Mouse (Mus musculus) lung, embryonic 15.5 days (tissue): Measurements from ENCODE around the gene Zbed6. TPM values are rescaled to one million over a fixed set of nuclear protein-coding genes. Genes with fewer than 3 reads are reported as not detected.
"Not testable (repeated sequence)": the region's sequence is repeated elsewhere in the genome, so short reads cannot be mapped to it uniquely, and the experiment has no call there.

ENCODE experiments used
- ATAC-seq: fragments of 200-750 bp; cut with Nextera tagmentation; 2 replicates; pipeline ENCODE4 v1.8.0; 2017; ENCODE audit warnings: moderate number of reproducible peaks, borderline replicate concordance; ENCODE audit not compliant: low FRiP score, low TSS enrichment; ENCODE audit errors: extremely low read depth
- H3K27ac ChIP-seq: fragments of 300-500 bp; sonication (generic); 2 replicates; pipeline ENCODE4 v1.5.1; 2015; ENCODE audit warnings: moderate library complexity, mild to moderate bottlenecking, inconsistent platforms
- H3K27me3 ChIP-seq: fragments of 300-500 bp; sonication (generic); 2 replicates; pipeline ENCODE4 v1.6.1; 2015; ENCODE audit warnings: inconsistent platforms
- H3K36me3 ChIP-seq: fragments of 300-500 bp; sonication (generic); 2 replicates; pipeline ENCODE4 v1.6.1; 2015; ENCODE audit warnings: inconsistent platforms
- H3K4me1 ChIP-seq: fragments of 300-500 bp; sonication (generic); 2 replicates; pipeline ENCODE4 v1.6.1; 2015; ENCODE audit warnings: inconsistent platforms
- H3K4me2 ChIP-seq: fragments of 300-500 bp; sonication (generic); 2 replicates; pipeline ENCODE4 v1.6.1; 2015; ENCODE audit warnings: inconsistent platforms, mild to moderate bottlenecking, moderate library complexity
- H3K4me3 ChIP-seq: fragments of 300-500 bp; sonication (generic); 2 replicates; pipeline ENCODE4 v1.5.1; 2015; ENCODE audit warnings: mild to moderate bottlenecking, inconsistent platforms
- H3K9ac ChIP-seq: fragments of 300-500 bp; sonication (generic); 2 replicates; pipeline ENCODE4 v1.6.1; 2015; ENCODE audit warnings: inconsistent platforms
- H3K9me3 ChIP-seq: fragments of 300-500 bp; sonication (generic); 2 replicates; pipeline ENCODE4 v1.6.1; 2016; ENCODE audit warnings: inconsistent platforms
- WGBS: fragments of 180-500 bp; shearing (Covaris S2); methylation state at CpG from one replicate; pipeline ENCODE4 v1.1.7; 2015; 5-methylcytosine and 5-hydroxymethylcytosine counted together
- polyA plus RNA-seq: library from polyadenylated mRNA; unstranded; fragments of >200 nt; fragmentation: Nextera tagmentation; extraction: Ambion mirVana; gene quantifications from 2 replicates; pipeline ENCODE4 v1.2.1, GENCODE M21; 2015

Zbed6 gene
- not detected in 2 replicates for polyA plus RNA-seq

DNA sequence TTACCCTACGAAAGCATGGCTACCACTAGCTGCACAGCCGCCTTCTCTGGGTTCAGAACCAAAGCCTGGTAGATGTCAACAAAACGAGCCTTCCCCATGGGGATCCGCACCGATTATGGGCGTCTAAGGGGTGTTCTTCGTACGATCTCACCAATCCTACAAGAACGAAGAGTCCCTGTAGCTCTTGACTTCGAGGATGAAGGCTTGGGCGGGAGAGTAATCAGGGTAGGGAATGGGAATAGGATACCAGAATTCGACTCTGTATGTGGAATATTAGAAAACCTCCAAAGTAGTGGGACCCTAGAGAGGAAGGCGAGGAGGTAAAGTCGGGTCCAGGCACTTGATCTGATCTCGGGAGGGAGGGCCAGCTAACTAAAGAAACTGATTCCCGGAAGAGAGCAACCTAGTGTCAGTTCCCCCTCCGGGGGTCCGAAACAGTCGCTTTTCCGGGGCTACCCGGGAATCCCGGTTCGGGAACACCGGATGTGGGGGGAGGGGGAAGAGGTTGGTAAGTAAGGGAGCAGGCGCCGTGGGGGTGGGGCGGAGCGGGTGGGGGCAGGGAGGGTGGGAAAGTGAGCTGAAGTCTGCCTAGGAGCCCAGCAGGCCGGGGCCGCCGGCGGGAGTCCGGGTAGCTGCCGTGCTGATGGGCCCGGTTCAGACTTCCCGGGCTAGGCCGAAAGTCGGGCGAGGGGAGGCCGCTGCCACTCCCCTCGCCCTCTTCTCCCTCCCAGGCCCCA lies at the start of gene Zbed6:
Zbed6 (minus strand) TSS at position 420 of the 737 bp plus-strand sequence.
- Histone ChIP-seq H3K27me3 (no peaks in the 10 kb centered on the region), H3K27ac (peak within 1 kb of the TSS; percentile 92), H3K4me1 (peaks cover 39% of the 10 kb centered on the region), H3K9ac (peak within 1 kb of the TSS; percentile 87), H3K9me3 (no peaks in the 10 kb centered on the region), H3K36me3 (peaks cover 26% of the 10 kb centered on the region), H3K4me2 (peak within 1 kb of the TSS; percentile 75), H3K4me3 (peak within 1 kb of the TSS; percentile 82)
- under 1% methylated on average over 41 of the region's 41 CpGs for WGBS
- ATAC-seq = peak; percentile 78

DNA sequence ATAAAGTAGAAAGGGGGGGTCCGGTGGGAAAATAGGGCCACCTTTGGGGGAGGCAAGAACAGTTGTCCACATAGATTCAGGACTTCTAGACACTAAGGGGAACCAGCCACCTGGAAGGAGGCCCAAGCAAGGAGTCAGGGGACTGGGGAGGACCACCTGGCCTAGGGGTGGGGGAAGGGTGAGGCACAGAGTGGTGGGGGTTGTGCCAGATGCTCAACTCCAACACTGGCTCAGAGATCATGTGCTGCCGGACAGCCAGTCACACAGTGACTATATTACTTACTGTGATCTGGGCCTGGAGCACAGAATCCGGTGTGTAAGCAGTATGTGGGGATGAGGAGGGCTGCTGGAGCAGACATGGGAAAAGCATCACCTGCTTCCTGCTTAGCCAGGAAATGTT lies 48.6 kb upstream of the Zbed6 start:
- Histone ChIP-seq H3K4me1 (peaks cover 14% of the 10 kb centered on the region), H3K27me3 (no peaks in the 10 kb centered on the region), H3K36me3 (peaks cover 3% of the 10 kb centered on the region; the same call in 1 of the 2 replicates), H3K9me3 (no peaks in the 10 kb centered on the region), H3K27ac (no peak overlapping the region), H3K4me2 (no peak overlapping the region), H3K9ac (no peak overlapping the region), H3K4me3 (no peak overlapping the region)
- 65% methylated on average over 3 of the region's 3 CpGs for WGBS
- ATAC-seq = no peak

DNA sequence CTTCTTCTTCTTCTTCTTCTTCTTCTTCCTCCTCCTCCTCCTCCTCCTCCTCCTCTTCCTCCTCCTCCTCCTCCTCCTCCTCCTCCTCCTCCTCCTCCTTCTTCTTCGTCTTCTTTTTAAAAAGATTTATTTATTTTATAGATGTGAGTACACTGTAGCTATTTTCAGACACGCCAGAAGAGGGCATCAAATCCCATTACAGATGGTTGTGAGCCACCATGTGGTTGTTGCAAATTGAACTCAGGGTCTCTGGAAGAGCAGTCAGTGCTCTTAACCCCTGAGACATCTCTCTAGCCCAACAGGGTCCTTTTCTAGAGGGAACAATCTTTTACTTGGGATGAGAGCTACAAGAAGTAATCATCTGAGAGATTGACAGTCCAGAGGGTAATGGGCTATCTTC lies 41.1 kb upstream of the Zbed6 start:
- WGBS = 28% methylated on average over 1 of the region's 2 CpGs
- H3K4me2 ChIP-seq, H3K4me1 ChIP-seq, H3K27me3 ChIP-seq, H3K9me3 ChIP-seq, H3K4me3 ChIP-seq, H3K36me3 ChIP-seq, H3K27ac ChIP-seq, ATAC-seq, H3K9ac ChIP-seq: not testable (repeated sequence)

DNA sequence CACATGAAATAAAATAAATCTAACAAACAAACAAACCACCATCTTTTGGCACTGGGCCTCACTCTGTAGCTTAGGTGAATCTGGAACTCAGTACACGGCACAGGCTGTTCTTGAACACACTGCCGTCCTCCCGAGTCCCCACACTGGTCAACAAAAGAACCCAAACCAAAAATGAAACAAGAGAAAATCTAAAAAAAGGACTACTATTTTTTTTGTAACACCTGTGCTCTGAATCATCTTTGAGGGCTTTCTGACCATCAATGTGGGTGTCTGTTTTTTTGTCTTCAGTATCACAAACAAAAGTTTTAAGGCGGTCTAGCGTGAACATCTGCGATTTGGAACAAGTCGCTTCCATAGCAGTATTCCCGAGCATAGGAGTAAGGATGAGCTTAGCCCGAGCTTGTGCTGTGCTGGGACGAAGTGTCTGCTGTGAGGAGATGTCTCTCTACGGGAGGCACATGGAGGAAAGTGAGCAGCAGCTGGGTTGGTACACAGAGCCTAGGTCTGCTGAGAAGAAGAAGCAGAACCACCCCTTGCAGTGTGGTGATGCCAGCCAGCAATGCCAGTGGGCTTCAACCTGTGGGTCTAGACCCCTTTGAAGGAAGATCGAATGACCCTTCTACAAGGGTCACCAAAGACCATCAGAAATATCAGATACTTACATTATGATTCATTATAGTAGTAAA lies 37.4 kb upstream of the Zbed6 start:
- H3K27ac ChIP-seq = no peak overlapping the region

DNA sequence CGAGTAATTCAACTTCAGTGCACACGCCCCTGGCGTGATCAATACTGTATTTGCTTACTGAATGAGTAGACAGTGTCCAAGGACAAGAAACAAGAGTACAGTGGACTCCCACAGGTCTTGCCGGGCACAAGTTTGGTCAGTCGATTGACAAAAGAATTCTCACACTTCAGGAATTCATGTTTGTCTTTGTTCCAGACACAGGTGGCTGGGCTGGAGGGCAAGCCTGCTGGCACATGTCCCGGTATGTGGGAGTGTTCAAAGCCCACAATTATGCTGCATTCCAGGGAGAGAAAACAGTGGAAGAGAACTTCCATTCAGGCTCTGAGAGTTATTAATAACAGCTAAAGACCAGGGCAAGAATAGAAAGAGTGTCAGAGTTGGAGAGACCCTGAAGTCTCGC lies 35.2 kb upstream of the Zbed6 start:
- H3K9ac ChIP-seq = no peak overlapping the region
- H3K36me3 ChIP-seq = no peaks in the 10 kb centered on the region
- H3K27ac ChIP-seq = peak overlapping the region; percentile 96
- peak; percentile 62; the same call in 1 of the 2 replicates for ATAC-seq
- no peak overlapping the region for H3K4me3 ChIP-seq
- H3K4me2 ChIP-seq = peak overlapping the region; percentile 16
- no peaks in the 10 kb centered on the region for H3K9me3 ChIP-seq
- 16% methylated on average over 7 of the region's 7 CpGs for WGBS
- peaks cover 39% of the 10 kb centered on the region for H3K4me1 ChIP-seq
- H3K27me3 ChIP-seq = no peaks in the 10 kb centered on the region

More for the DNA sequence above, 37.4 kb upstream of the Zbed6 start:
- H3K27me3 ChIP-seq = no peaks in the 10 kb centered on the region
- no peaks in the 10 kb centered on the region for H3K9me3 ChIP-seq
- H3K9ac ChIP-seq = no peak overlapping the region
- WGBS = 89% methylated on average over 12 of the region's 12 CpGs
- ATAC-seq = no peak
- H3K4me3 ChIP-seq = no peak overlapping the region
- H3K4me2 ChIP-seq = no peak overlapping the region
- H3K4me1 ChIP-seq = peaks cover 37% of the 10 kb centered on the region
- no peaks in the 10 kb centered on the region for H3K36me3 ChIP-seq

DNA sequence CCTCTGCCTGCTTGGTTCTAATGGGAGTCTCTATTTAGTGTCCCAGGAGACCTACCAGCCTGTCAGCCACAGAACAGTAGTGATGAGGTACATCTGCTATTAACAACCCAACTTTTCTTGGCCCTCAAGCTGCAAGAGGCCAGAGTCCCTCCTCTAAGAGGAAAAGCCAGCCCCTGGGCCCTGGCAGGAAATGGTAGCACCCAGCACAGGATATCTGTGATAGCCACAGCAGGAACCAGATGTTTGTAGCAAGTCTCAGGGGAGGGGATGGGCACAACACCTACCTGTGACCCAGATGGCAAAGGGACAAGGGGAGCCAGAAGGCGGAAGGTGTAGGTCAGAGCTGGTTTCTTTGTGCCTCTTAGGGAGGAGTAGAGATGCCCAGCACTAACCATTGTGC lies 34.2 kb upstream of the Zbed6 start:
- no peaks in the 10 kb centered on the region for H3K36me3 ChIP-seq
- no peak for ATAC-seq
- no peak overlapping the region for H3K4me2 ChIP-seq
- no peaks in the 10 kb centered on the region for H3K9me3 ChIP-seq
- WGBS = 90% methylated on average over 1 of the region's 1 CpGs
- H3K9ac ChIP-seq = no peak overlapping the region
- peak overlapping the region; percentile 96 for H3K27ac ChIP-seq
- H3K4me1 ChIP-seq = peaks cover 39% of the 10 kb centered on the region
- H3K4me3 ChIP-seq = no peak overlapping the region
- no peaks in the 10 kb centered on the region for H3K27me3 ChIP-seq

DNA sequence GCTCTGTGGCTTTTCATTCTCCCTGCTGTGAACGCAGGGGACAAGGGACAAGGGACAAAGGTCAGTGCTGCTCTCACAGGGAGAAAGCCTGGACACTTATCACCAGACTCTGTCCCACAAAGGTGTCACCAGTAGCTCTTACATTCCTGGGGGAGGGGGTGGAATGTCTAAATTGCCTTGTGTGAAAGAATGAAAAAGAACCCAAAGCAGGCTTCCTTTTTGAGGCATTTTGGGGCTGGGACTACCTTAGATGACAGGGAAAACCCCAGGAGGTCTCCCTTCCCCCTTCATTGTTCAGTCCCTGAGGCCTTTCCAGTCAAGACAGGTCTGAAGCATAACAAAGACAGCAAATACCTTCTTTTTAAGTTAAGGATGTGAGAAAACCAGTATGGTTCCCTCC lies 33.6 kb upstream of the Zbed6 start:
- no peak for ATAC-seq

DNA sequence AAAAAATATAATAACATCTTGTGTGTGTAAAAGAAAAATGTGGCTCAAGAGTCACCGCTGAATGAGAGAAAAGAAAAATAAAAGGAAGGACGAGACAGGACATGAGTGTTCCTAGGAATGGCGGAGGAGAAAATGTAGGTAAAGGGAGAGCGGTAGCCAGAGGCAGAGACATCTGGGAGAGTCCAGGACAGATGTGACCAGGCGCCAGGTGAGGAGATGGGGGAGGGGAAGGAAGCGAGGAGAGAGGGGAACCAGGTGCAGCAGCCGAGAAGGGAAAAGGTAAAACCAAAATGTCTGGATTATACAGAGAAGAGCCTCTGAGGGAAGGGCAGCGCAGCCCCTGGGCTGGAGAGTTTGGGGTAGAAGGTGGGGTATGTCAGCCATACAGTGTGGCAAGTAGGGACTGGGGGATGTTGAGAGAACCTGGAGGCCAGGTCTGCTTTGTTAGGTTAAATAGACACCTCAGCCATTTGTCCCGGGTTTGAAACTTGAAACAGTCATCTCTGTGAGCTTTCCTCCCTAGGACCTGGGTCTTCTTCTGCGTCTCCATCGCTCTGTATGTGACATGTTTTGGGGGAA lies 32.9 kb upstream of the Zbed6 start:
- Histone ChIP-seq H3K4me1 (peaks cover 39% of the 10 kb centered on the region), H3K9ac (no peak overlapping the region), H3K27ac (peak overlapping the region; percentile 96)

More for the DNA sequence above, 33.6 kb upstream of the Zbed6 start:
- Histone ChIP-seq H3K4me3 (no peak overlapping the region), H3K4me2 (no peak overlapping the region), H3K27ac (peak overlapping the region; percentile 96), H3K27me3 (no peaks in the 10 kb centered on the region), H3K4me1 (peaks cover 39% of the 10 kb centered on the region), H3K9ac (no peak overlapping the region), H3K36me3 (no peaks in the 10 kb centered on the region), H3K9me3 (no peaks in the 10 kb centered on the region)
- WGBS = 13% methylated on average over 1 of the region's 1 CpGs

DNA sequence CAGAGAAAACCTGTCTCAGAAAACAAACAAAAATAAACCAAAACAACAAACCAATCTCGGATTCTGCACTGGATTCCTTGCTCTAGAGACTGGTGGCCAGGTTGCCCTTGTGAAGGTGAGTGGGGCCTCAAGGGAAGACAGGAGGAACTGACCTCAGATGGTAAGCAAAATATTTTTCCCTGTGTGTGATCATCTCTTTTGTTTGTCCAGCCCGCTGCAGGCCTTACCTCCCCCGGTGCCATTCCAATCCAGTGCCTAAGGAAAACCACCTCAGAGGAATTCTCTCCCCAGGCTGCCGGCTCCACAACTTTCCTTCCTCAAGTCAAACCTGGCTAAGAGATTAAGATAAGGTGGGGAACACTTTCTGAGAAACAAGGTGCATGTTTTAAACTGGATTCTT lies 31.5 kb upstream of the Zbed6 start:
- Histone ChIP-seq H3K4me3 (no peak overlapping the region), H3K4me2 (no peak overlapping the region), H3K27ac (no peak overlapping the region; the same call in 1 of the 2 replicates), H3K4me1 (peaks cover 39% of the 10 kb centered on the region), H3K9me3 (no peaks in the 10 kb centered on the region), H3K27me3 (no peaks in the 10 kb centered on the region), H3K9ac (no peak overlapping the region), H3K36me3 (no peaks in the 10 kb centered on the region)
- ATAC-seq = no peak
- WGBS = 45% methylated on average over 4 of the region's 4 CpGs

More for the DNA sequence above, 32.9 kb upstream of the Zbed6 start:
- Histone ChIP-seq H3K9me3 (no peaks in the 10 kb centered on the region), H3K4me3 (no peak overlapping the region), H3K4me2 (no peak overlapping the region), H3K27me3 (no peaks in the 10 kb centered on the region), H3K36me3 (no peaks in the 10 kb centered on the region)
- WGBS = 57% methylated on average over 11 of the region's 11 CpGs
- ATAC-seq = no peak

DNA sequence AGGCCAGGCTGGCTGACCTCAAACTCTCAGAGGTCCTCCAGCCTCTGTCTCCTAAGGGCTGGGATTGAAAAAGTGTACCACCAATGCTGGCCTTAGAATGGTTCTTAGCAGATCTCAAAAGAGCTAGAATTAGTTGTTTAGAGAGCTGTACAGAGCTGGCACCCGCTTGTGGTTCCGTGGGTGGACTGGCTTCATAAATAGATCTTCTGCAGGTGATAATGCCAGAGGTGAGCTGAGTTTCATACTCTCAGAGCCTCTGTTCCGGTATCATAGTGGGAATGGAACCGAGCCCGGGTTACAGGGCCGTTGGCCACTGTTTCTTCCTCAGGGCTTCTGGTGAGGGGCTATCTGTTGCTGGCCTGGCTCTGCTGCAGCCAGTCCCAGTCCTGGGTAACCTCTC lies 30.4 kb upstream of the Zbed6 start:
- H3K4me1 ChIP-seq = peaks cover 31% of the 10 kb centered on the region
- no peak overlapping the region for H3K4me2 ChIP-seq
- H3K9ac ChIP-seq = no peak overlapping the region
- ATAC-seq = no peak
- no peak overlapping the region for H3K27ac ChIP-seq
- H3K27me3 ChIP-seq = no peaks in the 10 kb centered on the region
- H3K4me3 ChIP-seq = no peak overlapping the region
- H3K36me3 ChIP-seq = no peaks in the 10 kb centered on the region
- H3K9me3 ChIP-seq = no peaks in the 10 kb centered on the region
- 94% methylated on average over 6 of the region's 6 CpGs for WGBS

DNA sequence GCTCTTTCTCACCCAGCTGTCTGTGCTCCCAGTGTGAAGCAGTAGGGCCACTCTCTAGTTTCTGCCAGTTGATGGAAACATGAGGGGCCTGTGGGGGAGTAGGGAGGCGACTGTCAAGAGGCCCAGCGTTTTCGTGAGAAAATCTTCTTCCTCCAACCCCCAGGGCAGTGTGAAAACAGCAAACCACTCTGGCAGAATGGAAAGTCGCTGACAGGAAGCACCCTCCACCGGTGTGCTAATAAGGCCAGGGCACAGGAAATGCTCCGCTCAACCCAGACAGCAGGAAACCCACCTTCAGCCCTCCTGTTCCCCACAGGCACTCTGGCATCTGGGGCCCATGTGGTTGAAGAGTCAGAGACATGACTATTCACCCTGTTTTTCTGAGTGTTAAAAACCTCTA lies 29.2 kb upstream of the Zbed6 start, which contains the start of gene Lax1:
Lax1 (minus strand) TSS at position 212 of the 400 bp plus-strand sequence.
- ATAC-seq = no peak
- 21% methylated on average over 6 of the region's 6 CpGs for WGBS
- Histone ChIP-seq H3K9ac (no peak within 1 kb of the TSS), H3K4me3 (no peak within 1 kb of the TSS), H3K9me3 (no peaks in the 10 kb centered on the region), H3K36me3 (no peaks in the 10 kb centered on the region), H3K4me2 (no peak within 1 kb of the TSS), H3K27me3 (no peaks in the 10 kb centered on the region), H3K4me1 (peaks cover 22% of the 10 kb centered on the region), H3K27ac (no peak within 1 kb of the TSS)

DNA sequence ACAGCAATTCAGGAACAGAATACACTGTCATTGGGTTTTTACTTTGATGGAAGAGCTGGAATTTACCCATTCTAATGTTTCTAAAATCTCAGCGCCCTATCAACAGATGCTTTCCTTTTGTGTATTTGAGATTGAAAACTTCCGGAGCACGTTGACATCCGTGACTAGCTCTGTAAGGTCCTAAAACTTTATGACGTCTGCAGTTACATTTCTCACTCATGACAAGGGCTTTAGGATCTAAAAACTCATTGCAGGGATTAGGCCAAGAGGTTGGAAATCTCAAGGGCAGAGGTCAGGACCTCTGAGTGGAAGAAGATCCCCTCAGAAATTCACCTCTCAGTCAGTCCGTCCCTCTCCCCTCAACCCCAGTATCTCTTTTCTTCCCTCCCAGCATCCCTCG lies 27.6 kb upstream of the Zbed6 start:
- no peak for ATAC-seq
- no peak overlapping the region for H3K9ac ChIP-seq
- no peak overlapping the region for H3K4me2 ChIP-seq
- peaks cover 8% of the 10 kb centered on the region for H3K4me1 ChIP-seq
- no peak overlapping the region for H3K27ac ChIP-seq
- 69% methylated on average over 7 of the region's 7 CpGs for WGBS
- no peaks in the 10 kb centered on the region for H3K9me3 ChIP-seq
- H3K36me3 ChIP-seq = no peaks in the 10 kb centered on the region
- no peaks in the 10 kb centered on the region for H3K27me3 ChIP-seq
- no peak overlapping the region for H3K4me3 ChIP-seq
